Mouse (Mus musculus) cortical plate, adult 2 months (tissue): Measurements from ENCODE around the gene Prkce.

Source experiments
- CTCF ChIP-seq: fragments of 200-500 bp; IDR thresholded peaks from 2 replicates; pipeline ENCODE4 v1.5.1; 2011; ENCODE audit warnings: mild to moderate bottlenecking, control low read depth, low read length; ENCODE audit not compliant: insufficient read depth; ENCODE audit errors: extremely low read depth
- POLR2A ChIP-seq: fragments of 200-500 bp; IDR thresholded peaks from 2 replicates; pipeline ENCODE4 v1.6.1; 2011; ENCODE audit warnings: mild to moderate bottlenecking, low read length, control low read depth; ENCODE audit not compliant: insufficient read depth; ENCODE audit errors: extremely low read depth

GRCm38 (mm10) chr17:86571266-86571665 lies 403.7 kb downstream of the Prkce start:
- TF ChIP-seq CTCF = no peak
- no peak for TF ChIP-seq POLR2A
